Mouse (Mus musculus) lung, embryonic 16.5 days (tissue): ENCODE data around the gene Cntn5. TPM values are rescaled to one million over a fixed set of nuclear protein-coding genes. Genes with fewer than 3 reads are reported as not detected.

ENCODE experiments used
- ATAC-seq: fragments of 200-750 bp; cut with Nextera tagmentation; 2 replicates; pipeline ENCODE4 v1.8.0; 2017; ENCODE audit warnings: low read depth, mild to moderate bottlenecking, moderate library complexity
- H3K27ac ChIP-seq: fragments of 300-500 bp; sonication (generic); 2 replicates; pipeline ENCODE4 v1.5.1; 2014; ENCODE audit warnings: mild to moderate bottlenecking, control low read depth, low read length
- H3K27me3 ChIP-seq: fragments of 300-500 bp; sonication (generic); 2 replicates; pipeline ENCODE4 v1.6.1; 2014; ENCODE audit warnings: low read depth, low read length, mixed read lengths; ENCODE audit not compliant: control insufficient read depth, insufficient read depth
- H3K36me3 ChIP-seq: fragments of 300-500 bp; sonication (generic); 2 replicates; pipeline ENCODE4 v1.6.1; 2014; ENCODE audit warnings: low read length; ENCODE audit not compliant: control insufficient read depth, insufficient read depth
- H3K4me1 ChIP-seq: fragments of 300-500 bp; sonication (generic); replicated peaks from 2 replicates; pipeline ENCODE4 v1.6.1; 2014; ENCODE audit warnings: low read length, mixed read lengths; ENCODE audit not compliant: control insufficient read depth, insufficient read depth
- H3K4me2 ChIP-seq: fragments of 300-500 bp; sonication (generic); 2 replicates; pipeline ENCODE4 v1.6.1; 2014; ENCODE audit warnings: low read depth, low read length, control low read depth
- H3K4me3 ChIP-seq: fragments of 300-500 bp; sonication (generic); 2 replicates; pipeline ENCODE4 v1.5.1; 2014; ENCODE audit warnings: mild to moderate bottlenecking, low read length, control low read depth
- H3K9ac ChIP-seq: fragments of 300-500 bp; sonication (generic); 2 replicates; pipeline ENCODE4 v1.6.1; 2014; ENCODE audit warnings: low read length, control low read depth
- H3K9me3 ChIP-seq: fragments of 300-500 bp; sonication (generic); 2 replicates; pipeline ENCODE4 v1.6.1; 2016; ENCODE audit warnings: low read length; ENCODE audit not compliant: control insufficient read depth
- WGBS: fragments of 180-500 bp; shearing (Covaris S2); extraction: QIAGEN DNeasy Blood & Tissue Kit; methylation state at CpG from one replicate; pipeline ENCODE4 v1.1.7; 2014; 5-methylcytosine and 5-hydroxymethylcytosine counted together
- polyA plus RNA-seq: library from polyadenylated mRNA; unstranded; fragments of >200 nt; fragmentation: Nextera tagmentation; extraction: Ambion mirVana; gene quantifications from 2 replicates; pipeline ENCODE4 v1.2.1, GENCODE M21; 2015

The Cntn5 gene
- polyA plus RNA-seq, 1 experiment from 2014 or later: 0.69 TPM

DNA sequence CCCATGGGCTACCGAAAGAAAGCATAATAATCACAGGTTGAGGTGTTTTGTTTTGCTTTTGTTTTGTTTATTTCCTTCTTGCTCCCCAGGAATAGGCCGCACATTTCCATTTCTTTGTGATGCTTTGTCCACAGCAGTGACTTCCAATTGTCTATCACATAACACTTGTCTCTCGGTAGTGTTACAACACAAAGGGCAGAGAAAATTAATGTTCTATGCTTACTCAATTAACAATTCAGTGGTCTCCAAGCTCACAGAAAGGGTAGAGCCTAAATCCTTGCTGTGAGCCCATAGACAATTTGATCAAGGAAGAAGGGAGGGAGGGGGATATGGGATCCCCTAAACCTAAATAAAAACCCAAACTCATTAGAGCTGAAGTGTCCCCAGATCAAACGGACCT is 671.2 kb downstream of the Cntn5 start:
- H3K4me2 ChIP-seq: no peak overlapping the region
- H3K9me3 ChIP-seq: peaks cover 3% of the 10 kb centered on the region; the same call in 1 of the 2 replicates
- 78% methylated on average over 4 of the region's 4 CpGs for WGBS
- no peak overlapping the region for H3K9ac ChIP-seq
- ATAC-seq: no peak
- no peaks in the 10 kb centered on the region for H3K4me1 ChIP-seq
- no peaks in the 10 kb centered on the region for H3K27me3 ChIP-seq
- H3K27ac ChIP-seq: no peak overlapping the region
- no peaks in the 10 kb centered on the region for H3K36me3 ChIP-seq
- H3K4me3 ChIP-seq: no peak overlapping the region

DNA sequence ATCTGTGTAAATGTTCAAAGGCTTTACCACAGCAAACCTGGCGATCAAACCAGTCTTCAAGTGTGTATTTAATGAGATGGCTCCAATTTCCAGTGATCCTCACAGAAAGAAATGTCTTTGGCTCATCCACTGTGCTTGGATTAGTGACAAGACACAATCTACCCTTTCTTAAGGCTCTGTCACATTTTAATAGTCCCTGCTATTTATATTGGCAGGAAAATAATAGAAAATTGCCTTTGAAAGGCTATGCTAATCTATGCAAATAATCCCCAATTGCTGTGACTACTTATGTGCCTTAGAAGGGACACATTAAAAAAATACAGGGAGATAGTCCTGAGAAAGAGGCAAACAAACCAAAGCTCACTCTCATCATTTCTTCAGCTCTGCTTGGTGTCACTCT is 672.5 kb downstream of the Cntn5 start:
- Histone ChIP-seq H3K27ac (no peak overlapping the region), H3K4me1 (no peaks in the 10 kb centered on the region), H3K4me3 (no peak overlapping the region), H3K9ac (no peak overlapping the region), H3K4me2 (no peak overlapping the region), H3K27me3 (no peaks in the 10 kb centered on the region), H3K36me3 (no peaks in the 10 kb centered on the region), H3K9me3 (no peaks in the 10 kb centered on the region)
- 47% methylated on average over 1 of the region's 1 CpGs for WGBS
- no peak for ATAC-seq

- Histone ChIP-seq H3K4me1 (no peaks in the 10 kb centered on the region), H3K36me3 (no peaks in the 10 kb centered on the region), H3K9me3 (no peaks in the 10 kb centered on the region), H3K27me3 (no peaks in the 10 kb centered on the region), H3K4me3 (no peak overlapping the region), H3K9ac (no peak overlapping the region), H3K4me2 (no peak overlapping the region), H3K27ac (peak overlapping the region; percentile 13; the same call in 1 of the 2 replicates)
- ATAC-seq: peak; percentile 39
Observed at GRCm38 (mm10) chr9:10230973-10231372, 673.6 kb downstream of the Cntn5 start.

- Histone ChIP-seq H3K4me1 (no peaks in the 10 kb centered on the region), H3K9ac (no peak overlapping the region), H3K4me3 (no peak overlapping the region), H3K27ac (no peak overlapping the region), H3K9me3 (no peaks in the 10 kb centered on the region), H3K27me3 (no peaks in the 10 kb centered on the region), H3K36me3 (no peaks in the 10 kb centered on the region), H3K4me2 (no peak overlapping the region)
- 41% methylated on average over 2 of the region's 2 CpGs for WGBS
- ATAC-seq: peak; percentile 93
Observed at GRCm38 (mm10) chr9:10229716-10230115, 674.9 kb downstream of the Cntn5 start.

DNA sequence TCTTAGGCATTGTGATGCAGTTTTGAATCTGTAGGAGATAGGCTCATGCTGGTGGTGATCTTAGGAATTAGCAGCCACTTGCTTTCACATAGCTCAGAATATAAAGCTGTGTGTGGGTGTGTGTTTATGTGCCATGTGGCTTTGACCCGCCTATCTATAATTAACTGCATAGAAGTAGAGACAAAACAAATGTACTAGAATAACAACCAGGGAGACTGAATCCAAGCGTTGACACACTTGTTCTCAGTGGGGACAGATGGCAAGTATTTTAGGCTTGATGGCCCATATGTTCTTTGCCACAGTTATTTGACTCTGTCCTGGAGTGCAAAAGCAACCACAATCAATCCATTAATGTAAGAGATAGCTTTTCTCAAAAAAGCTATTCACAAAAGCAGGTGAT is 678.6 kb downstream of the Cntn5 start:
- Histone ChIP-seq H3K27ac (no peak overlapping the region), H3K4me1 (no peaks in the 10 kb centered on the region), H3K9ac (no peak overlapping the region), H3K4me2 (no peak overlapping the region), H3K9me3 (no peaks in the 10 kb centered on the region), H3K36me3 (no peaks in the 10 kb centered on the region), H3K27me3 (no peaks in the 10 kb centered on the region), H3K4me3 (no peak overlapping the region)
- WGBS: 62% methylated on average over 2 of the region's 2 CpGs
- no peak for ATAC-seq

DNA sequence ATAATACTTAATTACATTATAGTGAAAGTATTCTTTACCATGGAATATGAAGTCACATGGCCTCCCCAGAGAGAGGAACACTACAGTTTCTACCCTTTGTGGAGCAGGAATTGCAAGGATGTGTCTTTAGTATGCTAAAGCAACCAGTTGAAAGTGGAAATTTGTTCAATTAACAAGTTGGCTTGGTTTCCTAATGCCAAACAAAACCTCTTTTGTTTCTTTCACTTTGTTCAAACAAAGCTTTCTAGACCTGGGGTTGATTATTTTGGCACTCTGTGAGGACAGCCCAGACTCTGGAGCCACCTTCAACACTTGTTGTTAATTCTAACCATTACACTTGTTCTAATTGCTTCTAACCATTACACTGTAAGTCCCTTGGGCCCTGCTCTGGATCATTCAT is 718.5 kb downstream of the Cntn5 start:
- Histone ChIP-seq H3K9me3 (no peaks in the 10 kb centered on the region), H3K27me3 (no peaks in the 10 kb centered on the region), H3K9ac (no peak overlapping the region), H3K4me2 (no peak overlapping the region), H3K4me3 (no peak overlapping the region), H3K4me1 (no peaks in the 10 kb centered on the region), H3K36me3 (no peaks in the 10 kb centered on the region), H3K27ac (no peak overlapping the region)
- ATAC-seq: no peak

GRCm38 (mm10) chr9:10170526-10170925 is 734.0 kb downstream of the Cntn5 start:
- Histone ChIP-seq H3K9ac (no peak overlapping the region), H3K4me1 (no peaks in the 10 kb centered on the region), H3K27me3 (no peaks in the 10 kb centered on the region), H3K27ac (no peak overlapping the region), H3K9me3 (no peaks in the 10 kb centered on the region), H3K4me2 (no peak overlapping the region), H3K4me3 (no peak overlapping the region), H3K36me3 (no peaks in the 10 kb centered on the region)
- 64% methylated on average over 3 of the region's 3 CpGs for WGBS
- no peak for ATAC-seq

DNA sequence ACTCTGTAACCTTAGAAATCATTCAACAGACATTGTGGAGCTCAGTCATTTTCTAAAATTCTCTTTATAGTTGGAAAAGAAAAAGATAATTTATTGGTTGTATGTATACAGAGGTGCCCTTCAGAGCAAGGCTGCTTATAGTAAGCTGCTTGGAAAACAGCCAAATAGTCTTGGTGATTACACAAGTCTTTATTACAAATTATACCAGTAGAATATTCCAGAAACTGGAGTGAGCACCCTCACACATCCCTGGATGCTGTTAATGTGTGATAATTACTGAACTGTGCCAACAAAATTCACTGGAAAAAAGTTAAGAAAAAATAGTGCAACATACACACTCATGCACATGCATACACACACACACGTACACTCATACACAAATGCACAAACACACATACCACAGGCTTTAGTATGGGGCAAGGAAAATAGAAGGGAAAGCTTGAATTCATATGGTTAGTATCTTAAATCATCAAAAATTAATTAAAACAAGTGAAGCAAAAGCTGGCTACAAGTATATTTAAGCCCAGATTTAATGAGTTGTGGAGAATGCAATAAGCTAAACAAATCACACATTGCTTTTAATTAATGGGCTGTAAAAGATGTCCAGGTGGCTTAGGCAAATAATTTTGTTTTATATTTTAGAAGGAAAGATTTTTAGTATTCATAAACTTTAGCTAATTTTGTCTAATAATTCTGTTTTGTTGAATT is 783.1 kb downstream of the Cntn5 start:
- H3K27me3 ChIP-seq: no peaks in the 10 kb centered on the region

DNA sequence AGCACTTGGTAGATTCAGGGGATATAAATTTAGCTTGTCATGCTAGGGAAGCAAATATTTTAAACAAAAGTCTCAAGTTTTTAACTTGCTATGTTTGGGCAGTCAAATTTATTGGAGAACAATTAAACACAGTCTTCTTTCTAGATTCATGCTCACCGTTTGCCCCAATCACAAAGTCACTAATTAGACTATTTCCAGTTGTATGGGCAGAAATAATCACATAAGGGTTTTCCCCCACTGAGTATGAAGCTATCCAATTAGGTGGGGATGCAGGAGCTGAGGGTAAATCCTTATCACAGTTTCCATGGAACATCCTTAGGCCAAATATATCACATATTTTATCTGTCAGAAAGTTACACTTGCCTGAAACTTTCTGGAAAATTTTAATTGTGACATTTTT is 788.0 kb downstream of the Cntn5 start:
- Histone ChIP-seq H3K9ac (no peak overlapping the region), H3K27ac (no peak overlapping the region), H3K4me3 (no peak overlapping the region), H3K36me3 (no peaks in the 10 kb centered on the region), H3K9me3 (no peaks in the 10 kb centered on the region), H3K4me2 (no peak overlapping the region), H3K27me3 (no peaks in the 10 kb centered on the region), H3K4me1 (no peaks in the 10 kb centered on the region)
- no peak for ATAC-seq
- WGBS: 78% methylated on average over 1 of the region's 1 CpGs

More for the DNA sequence above, 783.1 kb downstream of the Cntn5 start:
- no peaks in the 10 kb centered on the region for H3K36me3 ChIP-seq
- no peak overlapping the region for H3K4me2 ChIP-seq
- H3K4me3 ChIP-seq: no peak overlapping the region
- H3K4me1 ChIP-seq: no peaks in the 10 kb centered on the region
- H3K27ac ChIP-seq: no peak overlapping the region
- no peak for ATAC-seq
- WGBS: 59% methylated on average over 1 of the region's 1 CpGs
- H3K9ac ChIP-seq: no peak overlapping the region
- H3K9me3 ChIP-seq: no peaks in the 10 kb centered on the region

GRCm38 (mm10) chr9:10109156-10109555 is 795.4 kb downstream of the Cntn5 start:
- 83% methylated on average over 1 of the region's 1 CpGs for WGBS
- Histone ChIP-seq H3K9ac (no peak overlapping the region), H3K27me3 (no peaks in the 10 kb centered on the region), H3K4me3 (no peak overlapping the region), H3K4me2 (no peak overlapping the region), H3K9me3 (no peaks in the 10 kb centered on the region), H3K4me1 (no peaks in the 10 kb centered on the region), H3K36me3 (no peaks in the 10 kb centered on the region), H3K27ac (no peak overlapping the region)
- no peak for ATAC-seq
